Mouse (Mus musculus) cerebellum, postnatal 36 days (tissue): Measurements from ENCODE around the gene Hist1h3g.

ENCODE experiments used
- DNase-seq, 2 experiments: peaks; one replicate each; pipeline ENCODE4 v3.0.0; 2021 to 2022; ENCODE audit warnings: mixed read lengths in 2 of 2

Hist1h3g gene

GRCm38 (mm10) chr13:23515826-23516620, 19.2 kb upstream of the Hist1h3g start:
- DNase-seq: no peak

GRCm38 (mm10) chr13:23516822-23517602, 18.2 kb upstream of the Hist1h3g start:
- DNase-seq: peak; percentile 76 to 87

- DNase-seq: peak; percentile 84 to 96
These were observed 17.5 kb upstream of the Hist1h3g start for GRCm38 (mm10) chr13:23517603-23518294.

- no peak for DNase-seq
These were observed 17.0 kb upstream of the Hist1h3g start for GRCm38 (mm10) chr13:23518295-23518603.

GRCm38 (mm10) chr13:23518885-23519284, 16.3 kb upstream of the Hist1h3g start:
- peak; percentile 69 to 89 for DNase-seq

GRCm38 (mm10) chr13:23519416-23519815, 15.8 kb upstream of the Hist1h3g start:
- DNase-seq: peak; percentile 69 to 86

GRCm38 (mm10) chr13:23521703-23522102, 13.5 kb upstream of the Hist1h3g start:
- peak; percentile 78 to 83 for DNase-seq

GRCm38 (mm10) chr13:23523976-23524375, 11.2 kb upstream of the Hist1h3g start:
- no peak for DNase-seq

GRCm38 (mm10) chr13:23524654-23525053, 10.6 kb upstream of the Hist1h3g start:
- peak; percentile 72 to 73 for DNase-seq

- DNase-seq: no peak
These were observed 9.3 kb upstream of the Hist1h3g start for GRCm38 (mm10) chr13:23525901-23526300.

- peak; percentile 83 to 92 for DNase-seq
These were observed 8.9 kb upstream of the Hist1h3g start for GRCm38 (mm10) chr13:23526312-23526711.

GRCm38 (mm10) chr13:23529005-23529404, 6.2 kb upstream of the Hist1h3g start:
- DNase-seq: no peak

- DNase-seq: no peak
These were observed 5.6 kb upstream of the Hist1h3g start for GRCm38 (mm10) chr13:23529480-23530165.

- DNase-seq: peak; percentile 40 to 69
These were observed 4.9 kb upstream of the Hist1h3g start for GRCm38 (mm10) chr13:23530181-23530900.

GRCm38 (mm10) chr13:23530901-23531875, 4.0 kb upstream of the Hist1h3g start, which contains the start of gene Hist1h4h:
TSS of gene Hist1h4h (plus strand) at chr13:23531050.
- peak; percentile 95 to 97 for DNase-seq

- DNase-seq: no peak
These were observed 2.8 kb upstream of the Hist1h3g start for GRCm38 (mm10) chr13:23532262-23533075.

GRCm38 (mm10) chr13:23533560-23534367, 1.5 kb upstream of the Hist1h3g start, which contains the start of gene Hist1h2af:
TSS of gene Hist1h2af (plus strand) at chr13:23533906.
- DNase-seq: peak; percentile 59 to 70

- no peak for DNase-seq
These were observed 672 bp upstream of the Hist1h3g start for GRCm38 (mm10) chr13:23534368-23535131.
